Mouse (Mus musculus) layer of hippocampus, adult 9-10 months (tissue): Measurements from ENCODE around the gene Slc22a7.

Source experiments
- DNase-seq: peaks from one replicate; pipeline ENCODE4 v3.0.0; 2022; ENCODE audit warnings: low spot score

Gene Slc22a7

GRCm38 (mm10) chr17:46436672-46437366 lies 1.4 kb downstream of the Slc22a7 start:
- no peak for DNase-seq

DNA sequence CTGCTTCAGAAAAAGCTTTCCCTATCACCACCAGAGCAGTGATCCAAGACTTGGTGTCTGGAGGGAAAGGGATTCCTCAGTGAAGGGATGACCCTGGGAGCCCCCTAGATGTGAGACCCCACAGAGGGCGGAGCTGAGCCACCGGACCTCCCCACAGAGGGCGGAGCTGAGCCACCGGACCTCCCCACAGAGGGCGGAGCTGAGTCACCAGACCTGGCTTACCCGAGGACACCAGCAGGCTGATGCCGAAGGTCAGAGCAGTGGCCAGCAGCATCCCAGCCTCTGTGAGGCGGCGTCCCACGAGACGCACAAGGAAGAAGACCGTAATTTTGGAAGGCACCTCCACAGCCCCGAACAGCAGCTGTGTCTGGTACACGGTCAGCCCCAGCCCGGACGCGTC lies 4.6 kb downstream of the Slc22a7 start:
- DNase-seq, result no peak

GRCm38 (mm10) chr17:46428761-46429414 lies 9.4 kb downstream of the Slc22a7 start, which contains the start of gene Crip3:
Gene Crip3, plus strand, starts transcription at chr17:46428926.
- DNase-seq, result no peak

GRCm38 (mm10) chr17:46426496-46426895 lies 11.8 kb downstream of the Slc22a7 start:
- no peak for DNase-seq

DNA sequence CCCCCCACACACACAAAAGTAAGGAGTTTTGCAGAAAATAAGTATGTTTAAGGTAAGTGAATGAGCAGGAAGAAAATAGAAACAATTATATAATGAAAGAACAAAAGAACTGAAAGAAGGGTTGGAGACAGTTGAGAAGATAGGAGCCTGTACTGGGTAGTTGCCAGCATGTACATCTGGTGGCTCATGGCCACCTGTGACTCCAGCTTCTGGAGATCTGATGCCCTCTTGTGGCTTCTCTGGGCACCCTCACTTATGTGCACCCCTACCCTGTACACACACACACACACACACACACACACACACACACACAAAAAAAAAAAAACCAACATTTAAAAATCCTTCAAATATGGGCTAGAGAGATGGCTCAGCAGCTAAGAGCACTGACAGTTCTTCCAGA lies 18.5 kb downstream of the Slc22a7 start:
- no peak for DNase-seq

DNA sequence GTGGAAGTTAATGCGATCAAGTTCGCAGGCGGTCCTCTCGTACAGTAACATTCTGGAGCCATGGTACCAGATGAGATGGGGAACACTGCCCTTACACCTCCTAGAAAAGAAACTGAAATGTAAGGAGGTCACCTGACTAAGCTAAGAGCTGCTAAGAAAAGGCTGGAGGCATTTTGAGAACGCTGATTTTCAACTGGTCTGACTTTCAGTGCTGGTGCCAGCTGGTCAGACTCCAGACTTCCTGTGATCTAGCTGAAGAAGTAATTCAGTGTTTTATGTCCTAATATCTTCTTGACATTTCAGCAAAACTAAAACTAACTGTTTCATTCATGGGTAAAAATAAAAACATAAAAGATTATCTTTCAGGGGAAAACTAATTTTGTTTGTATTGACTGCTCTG lies 19.6 kb downstream of the Slc22a7 start:
- DNase-seq, result no peak

- DNase-seq, result no peak
Observed at GRCm38 (mm10) chr17:46408478-46408877, 29.8 kb downstream of the Slc22a7 start.

DNA sequence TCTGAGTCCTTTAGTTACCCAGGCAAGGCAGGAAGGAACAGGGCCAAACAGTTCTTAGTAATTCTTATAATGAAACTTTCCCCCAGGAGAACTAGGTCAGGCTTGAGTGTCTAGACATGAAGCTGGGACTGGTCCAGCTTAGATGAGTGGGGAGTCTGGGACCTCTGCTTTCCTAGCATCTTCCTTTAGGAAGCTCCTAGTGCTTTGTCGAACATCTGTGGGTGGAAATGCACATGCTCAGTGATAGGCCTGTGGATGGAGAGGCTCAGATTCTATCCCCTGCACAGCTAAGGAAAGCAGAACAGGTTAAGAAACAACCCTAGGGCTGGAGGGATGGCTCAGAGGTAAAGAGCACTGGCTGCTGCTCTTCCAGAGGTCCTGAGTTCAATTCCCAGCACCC lies 43.6 kb downstream of the Slc22a7 start:
- DNase-seq, result no peak

GRCm38 (mm10) chr17:46393012-46393411 lies 45.2 kb downstream of the Slc22a7 start:
- DNase-seq, result no peak

DNA sequence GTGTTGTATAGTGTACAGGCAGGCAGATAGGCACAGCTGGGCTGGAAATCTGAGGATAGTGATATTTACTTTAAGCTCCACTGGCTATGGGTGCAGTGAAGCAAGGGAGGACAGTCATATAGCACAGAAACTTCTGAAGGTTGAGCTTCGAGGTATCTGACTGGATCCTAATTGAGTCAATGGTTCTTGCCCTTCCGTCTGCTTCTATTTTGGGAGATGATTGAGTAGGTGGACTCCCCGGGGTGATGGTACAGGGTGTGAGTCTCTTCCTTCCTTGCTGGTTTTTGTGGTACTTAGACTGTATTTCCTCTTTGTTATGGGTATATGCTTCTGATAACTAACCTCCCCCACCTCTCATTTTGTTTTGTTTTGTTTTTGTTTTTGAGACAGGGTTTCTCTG lies 50.1 kb downstream of the Slc22a7 start:
- DNase-seq, result no peak

DNA sequence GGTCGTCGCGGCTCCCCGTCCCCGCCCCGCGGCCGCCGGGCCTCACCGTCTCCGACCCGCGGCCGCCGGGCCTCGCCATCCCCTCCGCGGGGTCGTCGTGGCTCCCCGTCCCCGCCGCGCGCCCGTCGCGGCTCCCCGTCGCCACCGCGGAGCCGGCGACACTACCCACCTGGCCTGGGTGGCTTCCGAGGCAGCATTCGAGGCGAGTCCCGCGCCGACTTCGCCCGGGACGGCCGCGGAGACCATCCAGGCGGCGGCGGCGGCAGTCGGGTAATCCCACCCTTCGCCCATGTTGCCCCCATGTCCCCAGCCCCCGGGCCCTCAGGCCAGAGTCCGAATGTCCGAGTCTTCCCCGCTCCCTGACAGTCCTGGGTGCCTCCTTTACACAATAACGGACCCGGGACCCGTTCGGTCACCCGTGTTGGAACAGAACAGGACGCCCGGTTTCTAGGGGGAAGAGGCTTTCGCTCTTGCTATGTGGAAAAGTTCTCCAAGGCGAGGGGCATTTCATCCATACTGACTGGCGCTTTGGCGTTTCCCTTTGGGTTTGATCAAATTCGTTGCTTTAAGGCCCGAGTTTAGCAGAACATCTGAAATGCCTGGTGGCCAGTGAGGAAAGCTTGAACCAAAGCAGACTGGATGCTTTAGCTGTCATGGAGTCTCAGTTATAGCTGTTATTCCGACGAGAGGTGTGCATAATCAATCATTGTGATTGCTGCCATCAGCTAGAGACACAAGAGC lies 54.0 kb downstream of the Slc22a7 start:
- no peak for DNase-seq

GRCm38 (mm10) chr17:46383294-46384060 lies 54.8 kb downstream of the Slc22a7 start, which contains the start of gene Zfp318:
Gene Zfp318, plus strand, starts transcription at chr17:46383731.
- peak; percentile 82 for DNase-seq
